Mouse (Mus musculus) embryonic facial prominence, embryonic 12.5 days (tissue): ENCODE data around the gene Asic2. TPM values are rescaled to one million over a fixed set of nuclear protein-coding genes. Genes with fewer than 3 reads are reported as not detected.

Experiments
- ATAC-seq: fragments of 200-750 bp; cut with Nextera tagmentation; 2 replicates; pipeline ENCODE4 v1.8.0; 2017; ENCODE audit not compliant: insufficient number of reproducible peaks, insufficient read depth, low FRiP score, low TSS enrichment
- H3K27ac ChIP-seq: fragments of 300-500 bp; sonication (generic); 2 replicates; pipeline ENCODE4 v1.5.1; 2016; ENCODE audit warnings: mild to moderate bottlenecking
- H3K27me3 ChIP-seq: fragments of 300-500 bp; sonication (generic); 2 replicates; pipeline ENCODE4 v1.6.1; 2016; ENCODE audit warnings: mild to moderate bottlenecking, moderate library complexity
- H3K36me3 ChIP-seq: fragments of 300-500 bp; sonication (generic); 2 replicates; pipeline ENCODE4 v1.6.1; 2016; ENCODE audit warnings: mild to moderate bottlenecking
- H3K4me1 ChIP-seq: fragments of 300-500 bp; sonication (generic); 2 replicates; pipeline ENCODE4 v1.6.1; 2016
- H3K4me2 ChIP-seq: fragments of 300-500 bp; sonication (generic); replicated peaks from 2 replicates; pipeline ENCODE4 v1.6.1; 2016; ENCODE audit warnings: mild to moderate bottlenecking, moderate library complexity
- H3K4me3 ChIP-seq: fragments of 300-500 bp; sonication (generic); 2 replicates; pipeline ENCODE4 v1.5.1; 2016; ENCODE audit warnings: mild to moderate bottlenecking
- H3K9ac ChIP-seq: fragments of 300-500 bp; sonication (generic); 2 replicates; pipeline ENCODE4 v1.6.1; 2016; ENCODE audit warnings: mild to moderate bottlenecking, moderate library complexity
- H3K9me3 ChIP-seq: fragments of 300-500 bp; sonication (generic); 2 replicates; pipeline ENCODE4 v1.6.1; 2016; ENCODE audit warnings: mild to moderate bottlenecking, moderate library complexity
- WGBS: fragments of 180-500 bp; shearing (Covaris S2); methylation state at CpG from one replicate; pipeline ENCODE4 v1.1.7; 2016; 5-methylcytosine and 5-hydroxymethylcytosine counted together
- polyA plus RNA-seq: library from polyadenylated mRNA; unstranded; fragments of >200 nt; fragmentation: Nextera tagmentation; extraction: Ambion mirVana; gene quantifications from 2 replicates; pipeline ENCODE4 v1.2.1, GENCODE M21; 2016

Gene Asic2
- polyA plus RNA-seq, 1 experiment from 2014 or later: 1.3 TPM

GRCm38 (mm10) chr11:81543189-81543588, 425.1 kb downstream of the Asic2 start:
- Histone ChIP-seq H3K4me1 (no peaks in the 10 kb centered on the region), H3K4me3 (no peak overlapping the region), H3K4me2 (no peak overlapping the region), H3K9me3 (no peaks in the 10 kb centered on the region), H3K27me3 (no peaks in the 10 kb centered on the region), H3K27ac (no peak overlapping the region), H3K9ac (no peak overlapping the region), H3K36me3 (no peaks in the 10 kb centered on the region)
- 79% methylated on average over 6 of the region's 6 CpGs for WGBS
- ATAC-seq: no peak

DNA sequence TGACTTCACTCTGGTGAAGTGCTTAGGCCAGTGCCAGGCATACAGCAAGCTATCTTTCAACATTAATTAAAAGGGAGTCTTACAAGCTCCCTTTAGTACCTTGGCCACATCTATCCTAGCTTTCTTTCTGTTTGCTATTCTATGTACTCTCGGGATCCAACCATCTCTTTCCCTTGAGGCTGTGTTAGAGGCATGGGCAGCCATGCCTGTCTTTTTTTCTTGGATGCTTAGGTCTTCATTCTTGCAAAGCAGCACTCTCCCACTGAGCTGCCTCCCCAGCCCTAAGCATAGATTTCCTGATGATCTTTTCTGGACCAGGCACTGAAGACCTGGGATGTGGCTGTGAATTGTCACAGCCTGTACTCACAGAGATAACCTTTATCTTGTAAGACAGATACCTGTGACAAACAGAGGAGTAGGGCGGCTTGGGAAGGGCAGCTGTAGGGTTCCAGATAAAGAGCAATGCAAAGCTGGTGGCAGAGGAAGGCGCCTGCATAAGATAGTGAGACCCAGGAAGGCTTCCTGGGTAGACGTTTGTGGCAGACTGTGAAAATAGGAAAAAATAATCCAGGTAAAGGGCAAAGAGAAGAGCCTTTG, 433.0 kb downstream of the Asic2 start:
- Histone ChIP-seq H3K4me3 (no peak overlapping the region), H3K4me1 (peaks cover 12% of the 10 kb centered on the region; the same call in 1 of the 2 replicates), H3K27ac (no peak overlapping the region), H3K4me2 (no peak overlapping the region), H3K36me3 (no peaks in the 10 kb centered on the region), H3K9ac (no peak overlapping the region), H3K27me3 (no peaks in the 10 kb centered on the region), H3K9me3 (no peaks in the 10 kb centered on the region)
- ATAC-seq: no peak
- 65% methylated on average over 4 of the region's 4 CpGs for WGBS

- 16% methylated on average over 5 of the region's 5 CpGs for WGBS
- peaks cover 12% of the 10 kb centered on the region; the same call in 1 of the 2 replicates for H3K4me1 ChIP-seq
- no peak overlapping the region for H3K4me2 ChIP-seq
- no peak overlapping the region for H3K4me3 ChIP-seq
- no peak overlapping the region for H3K27ac ChIP-seq
- no peaks in the 10 kb centered on the region for H3K9me3 ChIP-seq
- no peaks in the 10 kb centered on the region for H3K36me3 ChIP-seq
- no peak overlapping the region for H3K9ac ChIP-seq
- H3K27me3 ChIP-seq: no peaks in the 10 kb centered on the region
- ATAC-seq: no peak
Observed at GRCm38 (mm10) chr11:81534686-81535085, 433.6 kb downstream of the Asic2 start.

DNA sequence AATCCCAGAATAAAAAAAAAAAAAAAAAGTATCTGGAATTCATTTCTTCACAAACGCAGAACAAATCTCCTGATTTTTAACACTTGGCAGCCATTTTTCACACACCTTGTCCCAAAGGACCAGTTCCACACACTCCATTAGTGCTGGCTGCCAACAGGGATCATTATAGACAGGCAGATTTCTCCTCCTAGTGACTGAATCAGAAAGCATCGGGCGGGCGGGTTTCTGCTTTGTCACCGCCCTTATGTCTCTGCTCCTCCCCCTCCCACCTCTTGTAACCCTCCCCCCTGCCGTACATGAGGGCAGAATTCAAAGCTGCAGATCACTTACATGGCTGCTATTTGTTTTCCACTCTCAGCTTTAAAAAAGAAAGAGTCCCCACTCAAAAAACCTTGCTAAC, 436.4 kb downstream of the Asic2 start:
- Histone ChIP-seq H3K9ac (no peak overlapping the region), H3K4me1 (peaks cover 12% of the 10 kb centered on the region; the same call in 1 of the 2 replicates), H3K9me3 (no peaks in the 10 kb centered on the region), H3K4me3 (no peak overlapping the region), H3K4me2 (no peak overlapping the region), H3K27ac (0 out of 2 replicates have a peak overlapping the region, but pooled peaks have one; percentile 41), H3K36me3 (no peaks in the 10 kb centered on the region), H3K27me3 (no peaks in the 10 kb centered on the region)
- ATAC-seq: no peak
- WGBS: 1% methylated on average over 6 of the region's 6 CpGs

DNA sequence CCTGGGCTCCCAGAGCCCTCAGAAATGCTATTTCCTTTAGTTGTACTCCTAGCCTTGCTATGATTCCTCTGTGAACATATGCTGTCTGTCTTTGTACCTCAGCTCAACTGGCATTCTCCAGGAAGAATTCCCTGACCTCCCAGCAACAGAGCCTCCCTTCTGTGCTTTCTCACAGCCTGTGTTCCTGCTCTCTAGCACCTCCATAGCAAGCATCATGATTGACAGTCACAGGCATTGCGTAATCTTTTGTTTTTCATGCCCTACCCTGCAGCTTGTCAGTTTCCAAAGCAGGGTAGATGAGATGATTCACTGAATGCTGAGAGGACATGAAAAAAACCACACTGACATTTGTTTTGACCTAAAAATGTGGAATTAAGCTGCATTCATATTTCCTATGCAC, 445.3 kb downstream of the Asic2 start:
- no peak overlapping the region for H3K4me3 ChIP-seq
- no peak overlapping the region for H3K27ac ChIP-seq
- H3K27me3 ChIP-seq: 0 out of 2 replicates have a peak, but pooled peaks cover 3% of the 10 kb centered on the region
- no peaks in the 10 kb centered on the region for H3K36me3 ChIP-seq
- 0 out of 2 replicates have a peak, but pooled peaks cover 4% of the 10 kb centered on the region for H3K4me1 ChIP-seq
- H3K9ac ChIP-seq: no peak overlapping the region
- ATAC-seq: no peak
- no peaks in the 10 kb centered on the region for H3K9me3 ChIP-seq
- WGBS: 68% methylated on average over 1 of the region's 1 CpGs
- H3K4me2 ChIP-seq: no peak overlapping the region

DNA sequence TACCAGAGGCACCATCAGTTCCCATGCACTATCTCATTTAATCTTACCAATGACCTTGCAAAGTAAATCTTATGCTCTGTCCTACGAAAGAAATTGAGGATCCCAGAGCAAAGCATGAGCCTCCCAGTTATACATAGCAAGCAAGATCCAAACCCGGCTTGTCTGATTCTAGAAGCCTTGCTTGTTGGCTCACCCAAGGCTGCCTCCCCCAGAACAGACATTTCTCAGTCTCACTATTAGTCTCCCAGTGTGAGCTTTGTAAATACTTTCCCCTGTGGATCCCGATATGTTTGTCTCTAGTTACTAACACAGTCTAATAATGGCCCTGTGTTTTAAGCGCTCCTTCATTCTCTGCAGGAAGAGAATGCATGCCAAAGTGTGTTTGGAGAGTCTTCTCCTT, 446.4 kb downstream of the Asic2 start:
- 0 out of 2 replicates have a peak, but pooled peaks cover 4% of the 10 kb centered on the region for H3K4me1 ChIP-seq
- H3K27ac ChIP-seq: no peak overlapping the region
- no peak overlapping the region for H3K9ac ChIP-seq
- H3K4me2 ChIP-seq: no peak overlapping the region
- 0 out of 2 replicates have a peak, but pooled peaks cover 3% of the 10 kb centered on the region for H3K27me3 ChIP-seq
- 88% methylated on average over 4 of the region's 4 CpGs for WGBS
- H3K9me3 ChIP-seq: no peaks in the 10 kb centered on the region
- no peaks in the 10 kb centered on the region for H3K36me3 ChIP-seq
- ATAC-seq: no peak
- H3K4me3 ChIP-seq: no peak overlapping the region

- no peak for ATAC-seq
- H3K36me3 ChIP-seq: no peaks in the 10 kb centered on the region
- no peak overlapping the region for H3K9ac ChIP-seq
- H3K4me1 ChIP-seq: 0 out of 2 replicates have a peak, but pooled peaks cover 9% of the 10 kb centered on the region
- 0 out of 2 replicates have a peak, but pooled peaks cover 3% of the 10 kb centered on the region for H3K27me3 ChIP-seq
- no peak overlapping the region for H3K4me3 ChIP-seq
- H3K4me2 ChIP-seq: no peak overlapping the region
- no peaks in the 10 kb centered on the region for H3K9me3 ChIP-seq
- WGBS: 49% methylated on average over 14 of the region's 14 CpGs
- no peak overlapping the region for H3K27ac ChIP-seq
Observed at GRCm38 (mm10) chr11:81518001-81518955, 450.0 kb downstream of the Asic2 start.

- H3K4me2 ChIP-seq: no peak overlapping the region
- H3K27me3 ChIP-seq: 0 out of 2 replicates have a peak, but pooled peaks cover 3% of the 10 kb centered on the region
- H3K9ac ChIP-seq: no peak overlapping the region
- no peak for ATAC-seq
- H3K4me1 ChIP-seq: 0 out of 2 replicates have a peak, but pooled peaks cover 9% of the 10 kb centered on the region
- H3K4me3 ChIP-seq: no peak overlapping the region
- H3K9me3 ChIP-seq: no peaks in the 10 kb centered on the region
- no peak overlapping the region for H3K27ac ChIP-seq
- no peaks in the 10 kb centered on the region for H3K36me3 ChIP-seq
- 78% methylated on average over 3 of the region's 3 CpGs for WGBS
Observed at GRCm38 (mm10) chr11:81515754-81516153, 452.5 kb downstream of the Asic2 start.

GRCm38 (mm10) chr11:81512434-81512833, 455.8 kb downstream of the Asic2 start:
- Histone ChIP-seq H3K36me3 (no peaks in the 10 kb centered on the region), H3K4me2 (no peak overlapping the region), H3K9ac (no peak overlapping the region), H3K27me3 (no peaks in the 10 kb centered on the region), H3K27ac (no peak overlapping the region), H3K4me3 (no peak overlapping the region), H3K9me3 (no peaks in the 10 kb centered on the region), H3K4me1 (peaks cover 12% of the 10 kb centered on the region; the same call in 1 of the 2 replicates)
- ATAC-seq: no peak
- WGBS: 85% methylated on average over 10 of the region's 10 CpGs

DNA sequence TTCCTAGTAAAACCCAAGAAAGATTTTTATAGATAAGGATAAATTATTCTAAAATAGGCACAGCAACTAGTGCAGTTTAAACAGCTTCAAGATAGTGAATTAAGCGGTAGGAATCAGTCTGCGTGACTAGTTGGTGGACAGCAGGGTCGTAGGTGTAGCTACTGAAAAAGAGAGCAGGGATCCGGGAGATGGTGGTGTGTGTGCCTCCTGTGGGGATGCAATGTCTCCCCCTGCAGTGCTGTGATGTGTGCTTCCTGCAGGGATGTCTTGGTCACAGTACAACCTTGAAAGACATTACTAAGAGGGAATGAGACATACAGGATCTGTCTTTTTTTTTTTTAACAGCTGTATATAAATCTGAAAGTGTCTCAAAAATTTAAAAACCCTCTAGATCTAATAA, 456.9 kb downstream of the Asic2 start:
- Histone ChIP-seq H3K36me3 (no peaks in the 10 kb centered on the region), H3K27me3 (no peaks in the 10 kb centered on the region), H3K4me2 (no peak overlapping the region), H3K27ac (no peak overlapping the region), H3K9ac (no peak overlapping the region), H3K4me1 (peaks cover 12% of the 10 kb centered on the region; the same call in 1 of the 2 replicates), H3K4me3 (no peak overlapping the region), H3K9me3 (no peaks in the 10 kb centered on the region)
- 59% methylated on average over 4 of the region's 4 CpGs for WGBS
- ATAC-seq: no peak

DNA sequence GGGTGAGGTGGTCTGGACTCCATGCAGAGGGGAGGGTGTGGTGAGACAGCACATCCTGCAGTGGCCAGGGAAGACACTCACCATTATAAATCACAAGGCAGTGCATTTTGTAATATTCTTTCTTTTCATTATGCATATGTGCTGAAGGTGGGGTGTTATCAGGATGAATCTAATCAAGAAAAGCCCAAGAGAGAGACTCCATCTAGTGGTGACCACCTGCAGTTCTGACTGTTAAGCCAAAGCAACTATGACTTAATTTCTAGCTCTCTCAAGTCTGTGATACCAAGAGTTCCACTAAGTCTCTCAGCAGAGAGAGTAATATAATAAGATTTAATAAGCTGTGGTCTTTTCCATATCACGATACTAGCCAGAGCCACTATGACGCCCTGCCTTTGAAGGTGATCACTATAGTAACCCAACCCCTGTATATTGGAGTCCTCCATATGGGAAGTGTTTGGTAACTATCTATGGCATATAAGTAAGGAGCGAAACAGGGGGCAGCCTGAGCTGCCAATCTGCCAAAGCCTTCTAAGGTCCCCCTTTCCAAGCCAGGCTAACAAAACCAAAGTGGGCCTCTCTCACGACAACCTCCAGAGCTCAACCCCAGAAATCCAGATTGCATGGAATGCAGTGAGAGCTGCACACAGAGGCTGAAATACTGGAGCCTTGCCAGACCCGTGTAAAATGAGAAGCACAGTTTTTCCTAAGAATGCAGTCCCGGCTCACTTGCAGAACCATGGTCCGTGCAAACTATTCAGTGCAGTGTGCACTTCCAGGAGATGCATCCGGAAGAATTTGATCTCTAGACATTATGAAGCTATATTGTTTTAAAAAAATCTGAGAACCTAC, 459.6 kb downstream of the Asic2 start:
- peaks cover 16% of the 10 kb centered on the region for H3K4me1 ChIP-seq
- no peaks in the 10 kb centered on the region for H3K36me3 ChIP-seq
- WGBS: 24% methylated on average over 8 of the region's 8 CpGs
- peak; percentile 79 for ATAC-seq
- H3K27me3 ChIP-seq: no peaks in the 10 kb centered on the region
- H3K9ac ChIP-seq: no peak overlapping the region
- H3K9me3 ChIP-seq: no peaks in the 10 kb centered on the region
- H3K4me3 ChIP-seq: no peak overlapping the region
- H3K4me2 ChIP-seq: no peak overlapping the region
- peak overlapping the region; percentile 51 for H3K27ac ChIP-seq
